Mouse (Mus musculus) stomach, embryonic 16.5 days (tissue): ENCODE data around the gene Nfu1. TPM values are rescaled to one million over a fixed set of nuclear protein-coding genes. Genes with fewer than 3 reads are reported as not detected.
A peak's percentile ranks its signal among the peaks of the same experiment; 100 is the strongest.

Source experiments
- ATAC-seq: fragments of 200-750 bp; cut with Nextera tagmentation; 2 replicates; pipeline ENCODE4 v1.8.0; 2017; ENCODE audit warnings: moderate number of reproducible peaks, moderate TSS enrichment; ENCODE audit not compliant: insufficient read depth, low FRiP score
- H3K27ac ChIP-seq: fragments of 300-500 bp; sonication (generic); 2 replicates; pipeline ENCODE4 v1.5.1; 2014; ENCODE audit warnings: low read length
- H3K27me3 ChIP-seq: fragments of 300-500 bp; sonication (generic); 2 replicates; pipeline ENCODE4 v1.6.1; 2014; ENCODE audit warnings: low read length, control low read depth, mixed read lengths; ENCODE audit not compliant: control insufficient read depth, insufficient read depth
- H3K36me3 ChIP-seq: fragments of 300-500 bp; sonication (generic); 2 replicates; pipeline ENCODE4 v1.6.1; 2014; ENCODE audit warnings: low read length; ENCODE audit not compliant: control insufficient read depth, insufficient read depth
- H3K4me1 ChIP-seq: fragments of 300-500 bp; sonication (generic); 2 replicates; pipeline ENCODE4 v1.6.1; 2014; ENCODE audit warnings: low read length, control low read depth, mixed read lengths; ENCODE audit not compliant: control insufficient read depth, insufficient read depth
- H3K4me2 ChIP-seq: fragments of 300-500 bp; sonication (generic); 2 replicates; pipeline ENCODE4 v1.6.1; 2014; ENCODE audit warnings: low read depth, low read length, mixed read lengths
- H3K4me3 ChIP-seq: fragments of 300-500 bp; sonication (generic); replicated peaks from 2 replicates; pipeline ENCODE4 v1.5.1; 2014; ENCODE audit warnings: mild to moderate bottlenecking, low read length
- H3K9ac ChIP-seq: fragments of 300-500 bp; sonication (generic); 2 replicates; pipeline ENCODE4 v1.6.1; 2014; ENCODE audit warnings: low read length
- H3K9me3 ChIP-seq: fragments of 300-500 bp; sonication (generic); replicated peaks from 2 replicates; pipeline ENCODE4 v1.6.1; 2016; ENCODE audit warnings: low read length, control low read depth; ENCODE audit not compliant: control insufficient read depth
- WGBS: fragments of 180-500 bp; shearing (Covaris S2); extraction: QIAGEN DNeasy Blood & Tissue Kit; methylation state at CpG from one replicate; pipeline ENCODE4 v1.1.7; 2014; 5-methylcytosine and 5-hydroxymethylcytosine counted together
- polyA plus RNA-seq: library from polyadenylated mRNA; unstranded; fragments of >200 nt; fragmentation: Nextera tagmentation; extraction: Ambion mirVana; gene quantifications from 2 replicates; pipeline ENCODE4 v1.2.1, GENCODE M21; 2015

Nfu1 gene
- polyA plus RNA-seq, 1 experiment from 2014 or later: 96.8 TPM

- H3K36me3 ChIP-seq: no peaks in the 10 kb centered on the region
- H3K27me3 ChIP-seq: no peaks in the 10 kb centered on the region
- no peak overlapping the region for H3K4me2 ChIP-seq
- H3K27ac ChIP-seq: no peak overlapping the region
- H3K9ac ChIP-seq: no peak overlapping the region
- WGBS: 80% methylated on average over 10 of the region's 10 CpGs
- no peak for ATAC-seq
- peaks cover 3% of the 10 kb centered on the region; the same call in 1 of the 2 replicates for H3K9me3 ChIP-seq
- H3K4me3 ChIP-seq: no peak overlapping the region
- no peaks in the 10 kb centered on the region for H3K4me1 ChIP-seq
Observed at GRCm38 (mm10) chr6:87037826-87038620, 29.0 kb downstream of the Nfu1 start.

DNA sequence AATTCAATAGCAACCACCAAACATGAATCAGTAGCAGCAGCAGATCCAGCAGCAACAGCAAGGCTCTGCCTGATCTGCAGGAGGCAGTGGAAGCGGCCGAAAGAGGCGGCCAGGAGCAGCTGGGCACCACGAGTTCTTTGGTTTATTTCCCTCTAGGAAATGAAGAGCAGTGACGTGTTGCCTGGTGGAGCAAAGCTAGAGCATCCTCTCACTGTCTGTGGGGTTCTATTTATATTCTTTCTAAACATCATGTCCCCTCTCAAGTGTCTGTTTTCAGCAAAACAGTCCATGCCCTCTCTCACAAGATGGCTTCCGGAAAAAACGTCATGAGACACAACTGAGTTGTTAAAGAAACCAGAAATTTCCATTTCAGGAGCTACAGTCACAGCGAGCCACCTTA is 30.1 kb downstream of the Nfu1 start:
- WGBS: 78% methylated on average over 8 of the region's 8 CpGs
- ATAC-seq: no peak
- no peak overlapping the region for H3K4me2 ChIP-seq
- peaks cover 3% of the 10 kb centered on the region; the same call in 1 of the 2 replicates for H3K9me3 ChIP-seq
- H3K4me3 ChIP-seq: no peak overlapping the region
- no peaks in the 10 kb centered on the region for H3K27me3 ChIP-seq
- H3K36me3 ChIP-seq: no peaks in the 10 kb centered on the region
- H3K27ac ChIP-seq: no peak overlapping the region
- H3K4me1 ChIP-seq: peaks cover 8% of the 10 kb centered on the region
- no peak overlapping the region for H3K9ac ChIP-seq

DNA sequence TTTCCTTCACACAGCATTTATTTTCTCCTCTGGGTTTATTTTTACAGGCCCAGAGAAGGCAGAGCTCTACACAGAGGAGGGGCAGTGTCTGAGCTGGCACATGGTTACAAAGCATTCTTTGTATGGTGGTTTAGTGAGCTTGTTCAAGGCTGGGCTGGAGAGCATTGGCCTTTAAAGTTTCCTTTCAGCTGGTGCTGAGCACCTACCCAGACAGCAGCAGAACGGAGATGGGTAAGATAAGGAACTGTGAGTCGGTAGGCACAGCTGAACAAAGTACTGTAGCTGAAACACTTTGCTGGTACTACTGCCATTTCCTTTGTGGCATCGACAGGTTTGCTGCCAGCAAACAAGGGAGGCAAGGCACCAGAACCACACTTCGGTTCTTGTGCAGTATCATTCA is 31.9 kb downstream of the Nfu1 start:
- ATAC-seq: no peak
- Histone ChIP-seq H3K27ac (peak overlapping the region; percentile 99), H3K9ac (no peak overlapping the region; the same call in 1 of the 2 replicates), H3K9me3 (peaks cover 3% of the 10 kb centered on the region; the same call in 1 of the 2 replicates), H3K27me3 (no peaks in the 10 kb centered on the region), H3K4me1 (peaks cover 14% of the 10 kb centered on the region), H3K4me3 (no peak overlapping the region), H3K36me3 (no peaks in the 10 kb centered on the region), H3K4me2 (no peak overlapping the region)
- WGBS: 78% methylated on average over 4 of the region's 4 CpGs

- WGBS: 81% methylated on average over 7 of the region's 7 CpGs
- H3K27me3 ChIP-seq: no peaks in the 10 kb centered on the region
- no peak for ATAC-seq
- peak overlapping the region; percentile 99 for H3K27ac ChIP-seq
- H3K4me1 ChIP-seq: peaks cover 14% of the 10 kb centered on the region
- peak overlapping the region; percentile 80; the same call in 1 of the 2 replicates for H3K4me2 ChIP-seq
- H3K9ac ChIP-seq: no peak overlapping the region; the same call in 1 of the 2 replicates
- H3K4me3 ChIP-seq: peak overlapping the region; percentile 99; the same call in 1 of the 2 replicates
- H3K36me3 ChIP-seq: no peaks in the 10 kb centered on the region
- peaks cover 3% of the 10 kb centered on the region; the same call in 1 of the 2 replicates for H3K9me3 ChIP-seq
Observed at GRCm38 (mm10) chr6:87041431-87041830, 32.4 kb downstream of the Nfu1 start.

DNA sequence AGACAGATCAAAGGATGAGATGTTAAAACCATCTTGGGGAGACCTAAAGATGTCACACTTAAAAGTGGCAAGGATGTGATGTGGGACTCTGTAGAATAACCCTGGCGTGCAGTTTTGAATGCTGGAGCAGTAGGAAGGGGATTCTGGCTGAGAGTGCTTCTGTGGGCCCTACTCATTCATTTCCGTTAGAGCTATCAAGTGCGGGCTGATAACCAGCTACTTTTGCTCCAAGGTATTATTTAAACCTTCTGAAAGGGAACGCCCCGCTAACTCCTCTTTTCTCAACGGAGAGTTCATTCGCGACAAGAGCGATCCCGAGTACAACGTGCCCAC is 32.9 kb downstream of the Nfu1 start:
- no peak for ATAC-seq
- Histone ChIP-seq H3K9ac (peak overlapping the region; percentile 85), H3K4me3 (peak overlapping the region; percentile 99), H3K36me3 (no peaks in the 10 kb centered on the region), H3K27ac (peak overlapping the region; percentile 99), H3K4me1 (peaks cover 14% of the 10 kb centered on the region), H3K27me3 (no peaks in the 10 kb centered on the region), H3K4me2 (peak overlapping the region; percentile 80), H3K9me3 (peaks cover 3% of the 10 kb centered on the region; the same call in 1 of the 2 replicates)
- under 1% methylated on average over 11 of the region's 11 CpGs for WGBS

DNA sequence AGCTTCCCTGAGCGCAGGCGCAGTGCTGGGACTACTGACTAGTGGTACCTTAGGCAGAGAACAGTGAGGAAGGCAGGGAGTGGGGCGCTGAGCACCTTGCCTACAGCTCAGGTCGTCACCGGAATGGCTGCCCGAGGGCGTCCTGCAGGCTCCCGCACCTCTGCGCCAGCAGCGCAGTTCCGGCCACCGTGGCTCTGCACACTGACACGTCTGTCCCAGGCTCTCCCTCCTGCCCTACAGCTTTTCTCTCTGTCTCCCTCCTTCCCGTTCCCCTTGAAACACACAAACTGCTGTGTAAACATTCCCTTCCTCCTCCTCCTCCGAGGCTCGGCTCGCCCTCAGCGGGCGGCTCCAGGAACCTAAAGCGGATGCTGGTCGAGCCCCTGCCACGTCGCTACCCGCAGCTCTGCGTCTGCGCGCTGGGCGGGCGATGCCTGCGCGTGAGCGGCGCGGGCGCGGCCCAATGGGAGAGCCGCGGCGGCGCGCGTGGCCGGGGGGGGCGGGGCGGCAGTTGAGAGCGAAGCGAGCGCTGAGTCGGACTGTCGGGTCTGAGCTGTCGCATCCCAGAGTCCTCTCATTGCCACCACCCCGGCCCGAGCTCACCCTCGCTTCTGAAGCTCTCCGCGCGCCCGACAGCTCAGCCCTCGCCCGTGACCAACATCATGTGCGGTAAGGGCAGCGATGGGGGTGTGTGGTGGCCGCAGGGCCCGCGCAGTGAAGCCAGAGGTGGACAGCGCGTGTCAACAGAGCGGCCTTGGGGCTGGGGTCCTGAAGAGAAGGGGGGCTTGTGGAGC is 33.5 kb downstream of the Nfu1 start, which contains the start of gene Gfpt1:
Gfpt1 (plus strand) TSS at position 510 of the 794 bp plus-strand sequence.
- Histone ChIP-seq H3K27ac (peak within 1 kb of the TSS; percentile 99), H3K4me3 (peak within 1 kb of the TSS; percentile 99), H3K9me3 (no peaks in the 10 kb centered on the region), H3K27me3 (no peaks in the 10 kb centered on the region), H3K9ac (peak within 1 kb of the TSS; percentile 97), H3K36me3 (no peaks in the 10 kb centered on the region), H3K4me2 (peak within 1 kb of the TSS; percentile 80), H3K4me1 (peaks cover 14% of the 10 kb centered on the region)
- WGBS: under 1% methylated on average over 66 of the region's 68 CpGs
- ATAC-seq: peak; percentile 97

- H3K36me3 ChIP-seq: no peaks in the 10 kb centered on the region
- H3K4me2 ChIP-seq: peak overlapping the region; percentile 80
- peak overlapping the region; percentile 99 for H3K4me3 ChIP-seq
- no peaks in the 10 kb centered on the region for H3K27me3 ChIP-seq
- peaks cover 14% of the 10 kb centered on the region for H3K4me1 ChIP-seq
- H3K9me3 ChIP-seq: no peaks in the 10 kb centered on the region
- peak overlapping the region; percentile 89 for H3K27ac ChIP-seq
- 0% methylated on average over 9 of the region's 9 CpGs for WGBS
- ATAC-seq: peak; percentile 11; the same call in 1 of the 2 replicates
- peak overlapping the region; percentile 97 for H3K9ac ChIP-seq
Observed at GRCm38 (mm10) chr6:87043131-87043516, 34.1 kb downstream of the Nfu1 start.

DNA sequence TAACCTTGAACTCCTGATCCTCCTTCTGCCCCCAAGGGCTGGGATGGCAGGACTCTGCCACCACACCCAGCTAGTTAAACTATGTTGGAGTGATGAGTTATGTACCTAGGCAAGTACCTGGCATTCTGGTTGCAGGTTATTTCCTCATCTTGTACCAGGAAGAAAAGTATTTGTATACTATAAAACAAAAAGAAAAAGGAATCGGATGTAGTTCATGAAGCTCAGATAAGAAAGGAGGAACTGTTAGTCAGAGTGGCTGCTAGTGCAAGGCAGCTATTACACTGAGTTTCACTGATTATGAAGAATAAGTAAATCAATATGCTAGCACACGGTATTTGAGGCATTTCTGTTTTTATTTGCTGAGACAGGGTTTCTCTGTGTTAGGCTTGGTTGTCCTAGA is 35.9 kb downstream of the Nfu1 start:
- H3K9ac ChIP-seq: no peak overlapping the region

GRCm38 (mm10) chr6:87045507-87045906 is 36.5 kb downstream of the Nfu1 start:
- Histone ChIP-seq H3K4me1 (peaks cover 14% of the 10 kb centered on the region), H3K27me3 (no peaks in the 10 kb centered on the region), H3K9me3 (no peaks in the 10 kb centered on the region), H3K27ac (no peak overlapping the region), H3K4me3 (no peak overlapping the region), H3K36me3 (no peaks in the 10 kb centered on the region), H3K4me2 (no peak overlapping the region), H3K9ac (no peak overlapping the region)
- ATAC-seq: no peak
- 75% methylated on average over 3 of the region's 3 CpGs for WGBS

More for the DNA sequence above, 35.9 kb downstream of the Nfu1 start:
- 56% methylated on average over 2 of the region's 2 CpGs for whole genome bisulfite sequencing
- H3K4me3 ChIP-seq: 0 out of 2 replicates have a peak overlapping the region, but pooled peaks have one; percentile 5
- no peaks in the 10 kb centered on the region for H3K36me3 ChIP-seq
- no peak overlapping the region for H3K27ac ChIP-seq
- no peaks in the 10 kb centered on the region for H3K9me3 ChIP-seq
- H3K4me1 ChIP-seq: peaks cover 14% of the 10 kb centered on the region
- no peaks in the 10 kb centered on the region for H3K27me3 ChIP-seq
- peak overlapping the region; percentile 30 for H3K4me2 ChIP-seq
- no peak for ATAC-seq
